Mouse (Mus musculus): Measurements from ENCODE around the gene Mrps15. TPM values are rescaled to one million over a fixed set of nuclear protein-coding genes. Genes with fewer than 3 reads are reported as not detected.

The Mrps15 gene
- 72.2 and 72.6 TPM in 2 replicates for polyA plus RNA-seq (2011; ENCODE audit: insufficient read length, low read depth, missing spikeins)

- Histone ChIP-seq H3K4me1 (ENCODE audit: control insufficient read depth, insufficient read depth, low read length) (no peaks in the 10 kb centered on the region), H3K4me3 (ENCODE audit: insufficient read depth, low read length) (peak within 1 kb of the TSS; percentile 93), H3K27ac (ENCODE audit: insufficient read depth, low read length) (no peak within 1 kb of the TSS)
- TF ChIP-seq CTCF (IDR thresholded peaks at IDR 0.05; ENCODE audit: borderline replicate concordance, insufficient read depth, low read length): no peak
- TF ChIP-seq POLR2A (IDR thresholded peaks at IDR 0.05; ENCODE audit: low read depth, low read length): peak; percentile 54
These were observed at the start of gene Mrps15 for GRCm38 (mm10) chr4:126046851-126047585. TSS of gene Mrps15 (plus strand) at chr4:126046925.

GRCm38 (mm10) chr4:125997826-125998225 lies 48.9 kb upstream of the Mrps15 start:
- Histone ChIP-seq H3K4me3 (ENCODE audit: insufficient read depth, low read length) (no peak overlapping the region), H3K4me1 (ENCODE audit: control insufficient read depth, insufficient read depth, low read length) (no peaks in the 10 kb centered on the region), H3K27ac (ENCODE audit: insufficient read depth, low read length) (no peak overlapping the region)
- TF ChIP-seq POLR2A (IDR thresholded peaks at IDR 0.05; ENCODE audit: low read depth, low read length) (no peak), CTCF (IDR thresholded peaks at IDR 0.05; ENCODE audit: borderline replicate concordance, insufficient read depth, low read length) (no peak)

- TF ChIP-seq CTCF (IDR thresholded peaks at IDR 0.05; ENCODE audit: borderline replicate concordance, insufficient read depth, low read length): no peak
- TF ChIP-seq POLR2A (IDR thresholded peaks at IDR 0.05; ENCODE audit: low read depth, low read length): no peak
- Histone ChIP-seq H3K4me3 (ENCODE audit: insufficient read depth, low read length) (no peak overlapping the region), H3K27ac (ENCODE audit: insufficient read depth, low read length) (no peak overlapping the region)
These were observed 45.2 kb upstream of the Mrps15 start for GRCm38 (mm10) chr4:126001311-126002199.

GRCm38 (mm10) chr4:126017676-126018332 lies 28.9 kb upstream of the Mrps15 start:
- Histone ChIP-seq H3K4me1 (ENCODE audit: control insufficient read depth, insufficient read depth, low read length) (no peaks in the 10 kb centered on the region), H3K4me3 (ENCODE audit: insufficient read depth, low read length) (no peak overlapping the region), H3K27ac (ENCODE audit: insufficient read depth, low read length) (no peak overlapping the region)
- TF ChIP-seq CTCF (IDR thresholded peaks at IDR 0.05; ENCODE audit: borderline replicate concordance, insufficient read depth, low read length) (no peak), POLR2A (IDR thresholded peaks at IDR 0.05; ENCODE audit: low read depth, low read length) (no peak)

More at GRCm38 (mm10) chr4:126001311-126002199, 45.2 kb upstream of the Mrps15 start:
- no peaks in the 10 kb centered on the region for H3K4me1 ChIP-seq (ENCODE audit: control insufficient read depth, insufficient read depth, low read length)

- Histone ChIP-seq H3K27ac (ENCODE audit: insufficient read depth, low read length) (no peak overlapping the region), H3K4me1 (ENCODE audit: control insufficient read depth, insufficient read depth, low read length) (no peaks in the 10 kb centered on the region)
- no peak for TF ChIP-seq CTCF (IDR thresholded peaks at IDR 0.05; ENCODE audit: borderline replicate concordance, insufficient read depth, low read length)
- no peak for TF ChIP-seq POLR2A (IDR thresholded peaks at IDR 0.05; ENCODE audit: low read depth, low read length)
These were observed 27.7 kb upstream of the Mrps15 start for GRCm38 (mm10) chr4:126018966-126019538.

GRCm38 (mm10) chr4:126024303-126024900 lies 22.3 kb upstream of the Mrps15 start, which contains the start of gene Csf3r:
TSS of gene Csf3r (plus strand) at chr4:126024550.
- no peak within 1 kb of the TSS for H3K4me3 ChIP-seq (ENCODE audit: insufficient read depth, low read length)
- no peak for TF ChIP-seq POLR2A (IDR thresholded peaks at IDR 0.05; ENCODE audit: low read depth, low read length)
- TF ChIP-seq CTCF (IDR thresholded peaks at IDR 0.05; ENCODE audit: borderline replicate concordance, insufficient read depth, low read length): no peak
- no peaks in the 10 kb centered on the region for H3K4me1 ChIP-seq (ENCODE audit: control insufficient read depth, insufficient read depth, low read length)
- H3K27ac ChIP-seq (ENCODE audit: insufficient read depth, low read length): no peak within 1 kb of the TSS

More at GRCm38 (mm10) chr4:126018966-126019538, 27.7 kb upstream of the Mrps15 start:
- no peak overlapping the region for H3K4me3 ChIP-seq (ENCODE audit: insufficient read depth, low read length)

- no peak overlapping the region for H3K27ac ChIP-seq (ENCODE audit: insufficient read depth, low read length)
- no peaks in the 10 kb centered on the region for H3K4me1 ChIP-seq (ENCODE audit: control insufficient read depth, insufficient read depth, low read length)
- no peak overlapping the region for H3K4me3 ChIP-seq (ENCODE audit: insufficient read depth, low read length)
- TF ChIP-seq CTCF (IDR thresholded peaks at IDR 0.05; ENCODE audit: borderline replicate concordance, insufficient read depth, low read length) (no peak), POLR2A (IDR thresholded peaks at IDR 0.05; ENCODE audit: low read depth, low read length) (no peak)
These were observed 20.9 kb upstream of the Mrps15 start for GRCm38 (mm10) chr4:126025801-126026200.

- TF ChIP-seq CTCF (IDR thresholded peaks at IDR 0.05; ENCODE audit: borderline replicate concordance, insufficient read depth, low read length) (no peak), POLR2A (IDR thresholded peaks at IDR 0.05; ENCODE audit: low read depth, low read length) (no peak)
- Histone ChIP-seq H3K4me1 (ENCODE audit: control insufficient read depth, insufficient read depth, low read length) (no peaks in the 10 kb centered on the region), H3K27ac (ENCODE audit: insufficient read depth, low read length) (no peak overlapping the region), H3K4me3 (ENCODE audit: insufficient read depth, low read length) (no peak overlapping the region)
These were observed 18.7 kb upstream of the Mrps15 start for GRCm38 (mm10) chr4:126027980-126028379.

- Histone ChIP-seq H3K4me1 (ENCODE audit: control insufficient read depth, insufficient read depth, low read length) (no peaks in the 10 kb centered on the region), H3K4me3 (ENCODE audit: insufficient read depth, low read length) (no peak overlapping the region), H3K27ac (ENCODE audit: insufficient read depth, low read length) (no peak overlapping the region)
- TF ChIP-seq POLR2A (IDR thresholded peaks at IDR 0.05; ENCODE audit: low read depth, low read length): no peak
- TF ChIP-seq CTCF (IDR thresholded peaks at IDR 0.05; ENCODE audit: borderline replicate concordance, insufficient read depth, low read length): no peak
These were observed 17.7 kb upstream of the Mrps15 start for GRCm38 (mm10) chr4:126029042-126029441.
